Mouse (Mus musculus) brain, embryonic 18.5 days (tissue): Measurements from ENCODE around the gene Ercc2.

Experiments
- DNase-seq: peaks from one replicate; pipeline ENCODE4 v3.0.0-alpha.2; 2012; ENCODE audit warnings: low read depth, low spot score

Gene Ercc2

GRCm38 (mm10) chr7:19405417-19405816 is 23.6 kb downstream of the Ercc2 start:
- no peak for DNase-seq

- no peak for DNase-seq
Observed at GRCm38 (mm10) chr7:19409753-19410152, 27.9 kb downstream of the Ercc2 start.

- DNase-seq: no peak
Observed at GRCm38 (mm10) chr7:19410766-19411344, 29.0 kb downstream of the Ercc2 start.

- DNase-seq: no peak
Observed at GRCm38 (mm10) chr7:19411783-19412182, 30.0 kb downstream of the Ercc2 start.

GRCm38 (mm10) chr7:19413525-19413924 is 31.7 kb downstream of the Ercc2 start:
- DNase-seq: no peak

- no peak for DNase-seq
Observed at GRCm38 (mm10) chr7:19416590-19416989, 34.8 kb downstream of the Ercc2 start.

- DNase-seq: no peak
Observed at GRCm38 (mm10) chr7:19420121-19420520, 38.3 kb downstream of the Ercc2 start.

GRCm38 (mm10) chr7:19420821-19421636 is 39.2 kb downstream of the Ercc2 start:
- DNase-seq: peak; percentile 73

- no peak for DNase-seq
Observed at GRCm38 (mm10) chr7:19423083-19423482, 41.3 kb downstream of the Ercc2 start.

GRCm38 (mm10) chr7:19424051-19424450 is 42.2 kb downstream of the Ercc2 start:
- DNase-seq: no peak

- no peak for DNase-seq
Observed at GRCm38 (mm10) chr7:19426349-19426748, 44.5 kb downstream of the Ercc2 start.

- DNase-seq: no peak
Observed at GRCm38 (mm10) chr7:19426888-19427287, 45.1 kb downstream of the Ercc2 start.

- no peak for DNase-seq
Observed at GRCm38 (mm10) chr7:19427999-19428650, 46.3 kb downstream of the Ercc2 start.

GRCm38 (mm10) chr7:19429726-19430125 is 47.9 kb downstream of the Ercc2 start:
- DNase-seq: no peak

- no peak for DNase-seq
Observed at GRCm38 (mm10) chr7:19430402-19430801, 48.6 kb downstream of the Ercc2 start.

- no peak for DNase-seq
Observed at GRCm38 (mm10) chr7:19432475-19432874, 50.7 kb downstream of the Ercc2 start.

- no peak for DNase-seq
Observed at GRCm38 (mm10) chr7:19436276-19436675, 54.5 kb downstream of the Ercc2 start.

- no peak for DNase-seq
Observed at GRCm38 (mm10) chr7:19437048-19437447, 55.2 kb downstream of the Ercc2 start.

- DNase-seq: no peak
Observed at GRCm38 (mm10) chr7:19441448-19442091, 59.8 kb downstream of the Ercc2 start.

- no peak for DNase-seq
Observed at GRCm38 (mm10) chr7:19443344-19443743, 61.5 kb downstream of the Ercc2 start.

- no peak for DNase-seq
Observed at GRCm38 (mm10) chr7:19444801-19445200, 63.0 kb downstream of the Ercc2 start.
